Mouse (Mus musculus): ENCODE measurements around the gene Malsu1.
A peak's percentile ranks its signal among the peaks of the same experiment; 100 is the strongest.

Malsu1 gene

GRCm38 (mm10) chr6:49073304-49074116, at the start of gene Malsu1:
Gene Malsu1 (plus strand): TSS chr6:49073795.
- peak; percentile 92 for DNase-seq (ENCODE audit: low spot score)

GRCm38 (mm10) chr6:49025290-49025689, 48.3 kb upstream of the Malsu1 start:
- no peak for DNase-seq (ENCODE audit: low spot score)

- DNase-seq (ENCODE audit: low spot score): no peak
Measured at GRCm38 (mm10) chr6:49026496-49026895, 47.1 kb upstream of the Malsu1 start.

- DNase-seq (ENCODE audit: low spot score): no peak
Measured at GRCm38 (mm10) chr6:49028019-49028418, 45.6 kb upstream of the Malsu1 start.

GRCm38 (mm10) chr6:49028708-49029107, 44.9 kb upstream of the Malsu1 start:
- DNase-seq (ENCODE audit: low spot score): no peak

GRCm38 (mm10) chr6:49031230-49031629, 42.4 kb upstream of the Malsu1 start:
- no peak for DNase-seq (ENCODE audit: low spot score)

- no peak for DNase-seq (ENCODE audit: low spot score)
Measured at GRCm38 (mm10) chr6:49032783-49033182, 40.8 kb upstream of the Malsu1 start.

GRCm38 (mm10) chr6:49036275-49037267, 37.0 kb upstream of the Malsu1 start, which contains the start of gene Gpnmb:
Gene Gpnmb (plus strand): TSS chr6:49036546.
- DNase-seq (ENCODE audit: low spot score): peak; percentile 8

- no peak for DNase-seq (ENCODE audit: low spot score)
Measured at GRCm38 (mm10) chr6:49037268-49037662, 36.3 kb upstream of the Malsu1 start.

GRCm38 (mm10) chr6:49039470-49040180, 34.0 kb upstream of the Malsu1 start:
- DNase-seq (ENCODE audit: low spot score): peak; percentile 47

- no peak for DNase-seq (ENCODE audit: low spot score)
Measured at GRCm38 (mm10) chr6:49046502-49046901, 27.1 kb upstream of the Malsu1 start.

- DNase-seq (ENCODE audit: low spot score): no peak
Measured at GRCm38 (mm10) chr6:49046976-49047375, 26.6 kb upstream of the Malsu1 start.

GRCm38 (mm10) chr6:49047848-49048247, 25.7 kb upstream of the Malsu1 start:
- no peak for DNase-seq (ENCODE audit: low spot score)

GRCm38 (mm10) chr6:49048395-49048794, 25.2 kb upstream of the Malsu1 start:
- DNase-seq (ENCODE audit: low spot score): no peak

- no peak for DNase-seq (ENCODE audit: low spot score)
Measured at GRCm38 (mm10) chr6:49050677-49051410, 22.8 kb upstream of the Malsu1 start.

GRCm38 (mm10) chr6:49052191-49052590, 21.4 kb upstream of the Malsu1 start:
- no peak for DNase-seq (ENCODE audit: low spot score)

- DNase-seq (ENCODE audit: low spot score): no peak
Measured at GRCm38 (mm10) chr6:49055256-49055733, 18.3 kb upstream of the Malsu1 start.

GRCm38 (mm10) chr6:49056009-49056408, 17.6 kb upstream of the Malsu1 start:
- no peak for DNase-seq (ENCODE audit: low spot score)

- DNase-seq (ENCODE audit: low spot score): peak; percentile 54
Measured at GRCm38 (mm10) chr6:49057053-49058021, 16.3 kb upstream of the Malsu1 start.

GRCm38 (mm10) chr6:49068361-49068760, 5.2 kb upstream of the Malsu1 start:
- no peak for DNase-seq (ENCODE audit: low spot score)

All from ovary, postnatal 36 days (tissue).